Mouse (Mus musculus): ENCODE measurements at regions not wholly inside any gene's neighbourhood (a gene's known extent, or its start where the extent isn't known, plus 50 kb on each side); places are given as distances from the start of the nearest gene placed in this dataset.

DNA sequence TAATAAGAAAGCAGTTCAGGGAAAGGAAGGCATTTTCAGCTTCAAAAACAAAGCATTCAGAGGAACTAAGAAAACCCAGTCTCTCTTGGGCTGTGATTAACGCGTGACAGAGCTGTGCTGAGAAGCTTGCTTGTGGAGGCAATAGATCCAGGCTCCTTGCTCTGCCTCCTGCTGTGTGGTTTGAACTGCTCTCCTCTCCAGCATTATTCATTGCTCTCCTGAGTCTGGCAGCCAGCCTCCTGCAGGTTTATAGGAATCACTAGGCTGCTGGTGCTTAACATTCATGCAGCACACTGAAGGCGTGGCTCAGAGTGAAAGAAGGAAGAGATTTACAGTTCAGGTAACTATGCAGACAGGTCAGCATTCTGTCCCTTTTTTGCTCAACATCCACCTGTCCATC lies 71.2 kb downstream of the Mex3b start:
- TF ChIP-seq CTCF (IDR thresholded peaks at IDR 0.05; ENCODE audit: low read depth) (no peak), EP300 (IDR thresholded peaks at IDR 0.05; ENCODE audit: low read depth) (no peak)
